In the genomic region with DNA sequence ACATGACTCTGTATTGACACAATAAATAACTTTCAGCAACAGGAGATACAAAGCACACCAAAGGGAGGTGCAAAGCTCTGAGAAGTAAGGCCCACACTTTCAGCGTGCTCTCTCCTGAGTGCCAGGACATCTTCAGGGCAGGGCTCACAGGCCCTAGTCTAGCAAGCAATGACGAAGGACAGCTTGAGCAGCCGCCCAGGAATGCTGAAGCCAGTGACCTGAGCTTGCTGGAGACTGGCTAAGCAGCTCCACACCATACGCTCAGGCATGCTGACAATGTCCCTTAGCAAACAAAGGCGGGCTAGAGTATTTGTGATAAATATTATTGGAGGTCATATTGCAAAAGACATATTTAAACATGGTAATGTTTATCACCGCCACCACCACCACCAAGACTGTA, we compare ENCODE assay signal across 25 mouse cellular contexts. TPM values are rescaled to one million over a fixed set of nuclear protein-coding genes. Genes with fewer than 3 reads are reported as not detected.
DNase-seq lines count a peak whose midpoint lies in the region; ATAC-seq and TF ChIP-seq lines count a peak whose summit lies in the region.
"Had no signal": no experiment of that assay in that cellular context is flagged by ENCODE, and none has a peak within 500 bp of the region (broad histone marks: within the 10 kb centered on the region; RNA-seq: fewer than 3 reads in every experiment).

No protein-coding gene starts in this region.

- H3K27me3 ChIP-seq in intestine, embryonic 15.5 days (replicated peaks), result no peaks in the 10 kb centered on the region
- no peaks in the 10 kb centered on the region for H3K27me3 ChIP-seq in intestine, postnatal 0 days (replicated peaks; ENCODE audit: control insufficient read depth, insufficient read depth, low read length)
- H3K27me3 ChIP-seq in limb, embryonic 10.5 days (ENCODE audit: low read depth, poor library complexity, severe bottlenecking), result no peaks in the 10 kb centered on the region
- no peaks in the 10 kb centered on the region for H3K27me3 ChIP-seq in liver, embryonic 12.5 days (replicated peaks)
- H3K27me3 ChIP-seq: embryonic facial prominence, embryonic 15.5 days; heart, embryonic 12.5 days; neural tube, embryonic 12.5 days had no signal

- no peak overlapping the region for H3K9ac ChIP-seq in intestine, embryonic 15.5 days
- no peak overlapping the region for H3K9ac ChIP-seq in intestine, postnatal 0 days (ENCODE audit: low read depth, low read length)
- H3K9ac ChIP-seq in liver, embryonic 12.5 days, result no peak overlapping the region
- H3K9ac ChIP-seq: embryonic facial prominence, embryonic 15.5 days; heart, embryonic 12.5 days; neural tube, embryonic 12.5 days had no signal

- H3K9me3 ChIP-seq in intestine, embryonic 15.5 days, result no peaks in the 10 kb centered on the region
- H3K9me3 ChIP-seq in intestine, postnatal 0 days (ENCODE audit: control insufficient read depth), result no peaks in the 10 kb centered on the region
- no peaks in the 10 kb centered on the region for H3K9me3 ChIP-seq in limb, embryonic 10.5 days (replicated peaks)
- H3K9me3 ChIP-seq in liver, embryonic 12.5 days (replicated peaks), result no peaks in the 10 kb centered on the region
- H3K9me3 ChIP-seq: embryonic facial prominence, embryonic 15.5 days; heart, embryonic 12.5 days; hindbrain, embryonic 10.5 days; neural tube, embryonic 12.5 days had no signal

- no peaks in the 10 kb centered on the region for H3K4me1 ChIP-seq in intestine, embryonic 15.5 days (replicated peaks)
- H3K4me1 ChIP-seq in intestine, postnatal 0 days (replicated peaks; ENCODE audit: control insufficient read depth, insufficient read depth, low read length), result no peaks in the 10 kb centered on the region
- no peaks in the 10 kb centered on the region for H3K4me1 ChIP-seq in limb, embryonic 10.5 days
- no peaks in the 10 kb centered on the region for H3K4me1 ChIP-seq in liver, embryonic 12.5 days
- H3K4me1 ChIP-seq: embryonic facial prominence, embryonic 15.5 days; heart, embryonic 12.5 days; hindbrain, embryonic 10.5 days; neural tube, embryonic 12.5 days had no signal

- TF ChIP-seq CTCF in intestine, postnatal 0 days (IDR thresholded peaks at IDR 0.05; ENCODE audit: low read depth), result no peak

- no peak overlapping the region for H3K27ac ChIP-seq in intestine, embryonic 15.5 days
- H3K27ac ChIP-seq in intestine, postnatal 0 days (ENCODE audit: low read depth, low read length), result no peak overlapping the region
- H3K27ac ChIP-seq in limb, embryonic 10.5 days, result no peak overlapping the region
- no peak overlapping the region for H3K27ac ChIP-seq in liver, embryonic 12.5 days
- H3K27ac ChIP-seq: embryonic facial prominence, embryonic 15.5 days; hindbrain, embryonic 10.5 days; hindbrain, postnatal 0 days; neural tube, embryonic 12.5 days had no signal

- 59% methylated on average over 6 of the region's 6 CpGs for WGBS in intestine, embryonic 15.5 days
- WGBS in intestine, postnatal 0 days, result 62% methylated on average over 6 of the region's 6 CpGs
- WGBS in limb, embryonic 10.5 days, result 85% methylated on average over 6 of the region's 6 CpGs
- WGBS in liver, embryonic 12.5 days (ENCODE audit: insufficient replicate concordance), result 67% methylated on average over 6 of the region's 6 CpGs

- ATAC-seq in intestine, embryonic 15.5 days, result 0 out of 2 replicates have a peak, but pooled peaks have one; percentile 28
- ATAC-seq in intestine, postnatal 0 days, result no peak
- no peak for ATAC-seq in liver, embryonic 12.5 days
- ATAC-seq: CD4-positive, CD25-positive, alpha-beta regulatory T cell, adult 4 months; forebrain, embryonic 14.5 days; hindbrain, postnatal 0 days had no signal

- H3K4me3 ChIP-seq in intestine, embryonic 15.5 days (replicated peaks), result no peak overlapping the region
- no peak overlapping the region for H3K4me3 ChIP-seq in intestine, postnatal 0 days (ENCODE audit: low read depth, low read length)
- H3K4me3 ChIP-seq in limb, embryonic 10.5 days, result no peak overlapping the region
- no peak overlapping the region for H3K4me3 ChIP-seq in liver, embryonic 12.5 days
- H3K4me3 ChIP-seq: embryonic facial prominence, embryonic 15.5 days; heart, embryonic 12.5 days; hindbrain, embryonic 10.5 days; neural tube, embryonic 12.5 days had no signal

- intact Hi-C loops in gastrocnemius, postnatal 36 days (cut with DNase I), result no loop called here

- peak; percentile 77 for DNase-seq in urinary bladder, postnatal 14 days (ENCODE audit: low spot score)
- no peak for DNase-seq in urinary bladder, postnatal 25 days (ENCODE audit: low spot score)
- peak; percentile 26 for DNase-seq in lung, postnatal 25 days (ENCODE audit: low spot score)
- DNase-seq in gastrocnemius, postnatal 36 days, result no peak
- DNase-seq in limb, embryonic 10.5 days (ENCODE audit: low spot score), result no peak
- DNase-seq: adrenal gland, postnatal 36 days; cerebellum, adult 9-11 months; heart, postnatal 10 days; left cerebral cortex, postnatal 4 days; liver; midbrain, embryonic 14.5 days; retina, postnatal 1 day; right cerebral cortex, postnatal 25 days; thymus, postnatal 14 days had no signal

- no peaks in the 10 kb centered on the region for H3K36me3 ChIP-seq in intestine, embryonic 15.5 days
- H3K36me3 ChIP-seq in intestine, postnatal 0 days (ENCODE audit: control insufficient read depth, insufficient read depth), result no peaks in the 10 kb centered on the region
- H3K36me3 ChIP-seq in limb, embryonic 10.5 days, result no peaks in the 10 kb centered on the region
- no peaks in the 10 kb centered on the region for H3K36me3 ChIP-seq in liver, embryonic 12.5 days
- H3K36me3 ChIP-seq: embryonic facial prominence, embryonic 15.5 days; heart, embryonic 12.5 days; hindbrain, embryonic 10.5 days; neural tube, embryonic 12.5 days had no signal

- no peak overlapping the region for H3K4me2 ChIP-seq in intestine, embryonic 15.5 days (replicated peaks)
- no peak overlapping the region for H3K4me2 ChIP-seq in intestine, postnatal 0 days (replicated peaks; ENCODE audit: low read depth)
- H3K4me2 ChIP-seq in liver, embryonic 12.5 days, result no peak overlapping the region
- H3K4me2 ChIP-seq: embryonic facial prominence, embryonic 15.5 days; heart, embryonic 12.5 days; neural tube, embryonic 12.5 days had no signal

RNA-seq across cellular contexts. Expression of a gene that starts 38.6 kb away (rescaled TPM):
- polyA plus RNA-seq in intestine, embryonic 15.5 days (2015; fragmentation: Nextera tagmentation; extraction: Ambion mirVana), result 15.9 and 19.2 TPM in 2 replicates
- polyA plus RNA-seq in intestine, postnatal 0 days (2015; fragmentation: Nextera tagmentation; extraction: Ambion mirVana), result 31.9 and 32.2 TPM in 2 replicates
- 1 to 10 TPM; 1.9 to 3.3 TPM for total RNA-seq in gastrocnemius, postnatal 36 days (2021)
- 0.67 and 0.68 TPM in 2 replicates for polyA plus RNA-seq in limb, embryonic 10.5 days (2016; fragmentation: Nextera tagmentation; extraction: Ambion mirVana)
- 0.42 and 0.68 TPM in 2 replicates for polyA plus RNA-seq in liver, embryonic 12.5 days (2016; fragmentation: Nextera tagmentation; extraction: Ambion mirVana)
- total RNA-seq: megakaryocyte-erythroid progenitor cell, adult 5-6 weeks had no signal
- polyA plus RNA-seq: CD4-positive, CD25-positive, alpha-beta regulatory T cell, adult 4 months had no signal

Comparison
In these comparisons a context has a peak if more than half of its experiments do, and no peak if none do; other contexts are left out.
1. DNase-seq: peak in urinary bladder, postnatal 14 days (single experiment) and lung, postnatal 25 days (single experiment); none in urinary bladder, postnatal 25 days (single experiment), gastrocnemius, postnatal 36 days (0 of 2) and limb, embryonic 10.5 days (single experiment).
2. RNA of a gene that starts 38.6 kb away (polyA plus RNA-seq): 31.9 to 32.2 TPM in intestine, postnatal 0 days and 15.9 to 19.2 TPM in intestine, embryonic 15.5 days; 0.42 to 0.68 TPM in liver, embryonic 12.5 days and 0.67 to 0.68 TPM in limb, embryonic 10.5 days; every median in the first group is over 10 times any median in the second.